Mouse (Mus musculus) brain, embryonic 14.5 days (tissue): ENCODE measurements around the gene Tapbp. TPM values are rescaled to one million over a fixed set of nuclear protein-coding genes. Genes with fewer than 3 reads are reported as not detected.

Source experiments
- DNase-seq: peaks from one replicate; pipeline ENCODE4 v3.0.0-alpha.2; 2011; ENCODE audit warnings: low read depth
- CTCF ChIP-seq: fragments of 200-500 bp; IDR thresholded peaks from 2 replicates; pipeline ENCODE4 v1.5.1; 2012; ENCODE audit warnings: inconsistent platforms, mild to moderate bottlenecking, moderate library complexity, borderline replicate concordance; ENCODE audit not compliant: insufficient read depth, insufficient read length; ENCODE audit errors: extremely low read depth
- POLR2A ChIP-seq: fragments of 200-500 bp; IDR thresholded peaks from 2 replicates; pipeline ENCODE4 v1.6.1; 2012; ENCODE audit warnings: mild to moderate bottlenecking, inconsistent platforms, borderline replicate concordance; ENCODE audit not compliant: poor library complexity, insufficient read depth, insufficient read length, severe bottlenecking; ENCODE audit errors: extremely low read depth
- polyA plus RNA-seq: library from polyadenylated mRNA; depleted of rRNA; stranded (reverse); fragments of >200 nt; gene quantifications from 2 replicates; pipeline ENCODE4 v1.2.3, GENCODE M21; 2012

The Tapbp gene
- polyA plus RNA-seq, 1 experiment: 22.8 TPM

- TF ChIP-seq CTCF (no peak), POLR2A (no peak)
- DNase-seq: no peak
These were observed 39.2 kb downstream of the Tapbp start for GRCm38 (mm10) chr17:33954646-33955554.

DNA sequence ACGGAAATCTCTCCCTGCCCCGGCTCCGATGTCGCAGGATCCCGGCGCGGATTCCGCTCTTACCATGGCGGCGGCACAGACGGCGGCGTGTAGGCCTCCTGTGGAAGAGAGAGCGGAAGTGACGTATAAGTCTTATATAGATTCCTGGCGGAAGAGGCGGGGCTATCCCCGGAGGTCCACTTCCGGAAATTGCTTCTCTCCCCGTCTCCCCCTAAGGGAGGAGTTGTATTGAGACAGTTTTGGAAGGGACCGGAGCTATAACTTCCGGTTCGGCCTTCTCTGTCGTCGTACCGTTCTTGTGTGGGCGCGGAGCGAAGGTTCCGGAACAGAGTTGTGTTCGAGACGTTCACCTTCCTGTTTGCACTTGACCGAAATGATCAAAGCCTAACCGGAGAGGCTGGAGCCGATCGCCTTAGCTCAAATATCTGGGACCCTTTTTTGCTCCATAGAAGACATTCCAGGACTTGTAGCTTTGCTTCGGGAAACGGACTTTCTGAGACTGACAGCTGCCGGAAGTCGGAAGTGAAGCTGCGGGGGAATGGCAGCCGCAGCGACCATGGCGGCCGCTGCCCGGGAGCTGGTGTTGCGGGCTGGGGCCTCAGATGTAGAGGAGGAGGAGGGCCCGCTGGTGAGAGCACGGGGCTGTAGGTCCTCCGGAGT is 40.0 kb downstream of the Tapbp start, which contains the start of the genes Vps52 and Rps18:
Gene Vps52 (plus strand): TSS at position 258 of the 660 bp plus-strand sequence.
Gene Rps18 (minus strand): TSS at position 447 of the 660 bp plus-strand sequence.
- peak; percentile 99 for DNase-seq
- 0 out of 2 replicates have a peak, but pooled peaks have one; percentile 25 for TF ChIP-seq CTCF
- TF ChIP-seq POLR2A: peak; percentile 83; the same call in 1 of the 2 replicates

- no peak for DNase-seq
These were observed 40.6 kb downstream of the Tapbp start for GRCm38 (mm10) chr17:33956336-33956735.

GRCm38 (mm10) chr17:33957493-33957892 is 41.8 kb downstream of the Tapbp start:
- TF ChIP-seq POLR2A (no peak), CTCF (no peak)
- DNase-seq: no peak

More at GRCm38 (mm10) chr17:33956336-33956735, 40.6 kb downstream of the Tapbp start:
- TF ChIP-seq POLR2A: no peak
- TF ChIP-seq CTCF: no peak

DNA sequence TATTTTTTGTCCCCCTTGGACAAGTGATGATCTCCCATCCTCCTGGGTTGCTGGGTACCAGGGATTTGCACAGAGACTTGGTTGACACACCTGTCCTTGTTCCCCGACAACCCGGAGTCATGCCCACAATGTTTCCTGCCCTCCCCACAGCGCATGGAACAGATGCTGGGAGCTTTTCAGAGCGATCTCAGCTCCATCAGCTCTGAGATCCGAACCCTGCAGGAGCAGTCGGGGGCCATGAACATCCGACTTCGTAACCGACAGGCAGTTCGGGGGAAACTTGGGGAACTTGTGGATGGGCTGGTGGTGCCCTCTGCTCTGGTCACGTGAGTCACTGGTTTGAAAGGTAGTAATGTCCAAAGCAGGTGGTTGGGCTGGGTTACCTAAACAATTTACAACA is 42.8 kb downstream of the Tapbp start:
- TF ChIP-seq CTCF (no peak), POLR2A (no peak)
- no peak for DNase-seq

DNA sequence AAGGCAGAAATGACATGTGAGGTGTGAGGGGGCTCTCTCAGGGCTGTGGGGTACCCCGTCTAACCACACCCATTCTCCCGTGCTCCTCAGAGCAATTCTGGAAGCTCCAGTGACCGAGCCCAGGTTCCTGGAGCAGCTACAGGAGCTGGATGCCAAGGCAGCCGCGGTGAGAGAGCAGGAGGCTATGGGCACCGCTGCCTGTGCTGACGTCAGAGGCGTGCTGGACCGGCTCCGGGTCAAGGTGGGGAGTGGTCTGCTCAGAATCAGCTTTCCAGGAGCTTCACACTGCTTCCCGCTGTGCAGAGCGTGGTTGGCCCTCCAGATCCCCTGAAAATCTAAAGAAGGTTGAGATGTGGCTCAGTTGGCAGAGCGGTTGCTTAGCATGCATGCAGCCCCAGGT is 43.4 kb downstream of the Tapbp start:
- no peak for TF ChIP-seq CTCF
- no peak for TF ChIP-seq POLR2A
- DNase-seq: no peak

DNA sequence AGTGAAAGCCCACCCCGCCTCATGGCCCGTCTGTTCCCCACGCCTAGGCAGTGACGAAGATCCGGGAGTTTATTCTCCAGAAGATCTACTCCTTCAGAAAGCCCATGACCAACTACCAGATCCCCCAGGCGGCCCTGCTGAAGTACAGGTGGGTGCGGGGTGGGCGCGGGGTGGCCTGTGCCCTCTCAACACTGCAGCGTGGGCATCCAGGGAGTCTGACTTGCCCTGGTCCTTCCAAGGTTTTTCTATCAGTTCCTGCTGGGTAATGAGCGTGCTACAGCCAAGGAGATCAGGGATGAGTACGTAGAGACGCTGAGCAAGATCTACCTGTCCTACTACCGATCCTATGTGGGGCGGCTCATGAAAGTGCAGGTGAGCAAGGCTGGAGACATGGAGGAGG is 44.2 kb downstream of the Tapbp start:
- TF ChIP-seq CTCF (no peak), POLR2A (no peak)
- DNase-seq: no peak

DNA sequence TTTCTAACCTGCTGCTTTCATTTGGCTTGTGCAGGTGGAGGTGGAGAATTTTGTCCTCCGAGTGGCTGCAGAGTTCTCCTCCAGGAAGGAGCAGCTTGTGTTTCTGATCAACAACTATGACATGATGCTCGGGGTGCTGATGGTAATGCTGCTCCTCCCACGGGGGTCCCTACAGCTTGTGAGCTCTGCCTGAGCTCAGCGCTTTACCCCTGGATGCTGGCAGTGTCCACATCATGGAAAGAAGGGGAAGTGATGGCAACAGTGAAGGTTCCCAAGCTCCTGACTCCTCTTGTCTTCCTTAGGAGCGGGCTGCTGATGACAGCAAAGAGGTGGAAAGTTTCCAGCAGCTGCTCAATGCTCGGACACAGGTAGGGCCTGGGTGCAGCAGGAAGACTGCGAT is 47.2 kb downstream of the Tapbp start:
- no peak for DNase-seq
- TF ChIP-seq POLR2A (no peak), CTCF (no peak)

DNA sequence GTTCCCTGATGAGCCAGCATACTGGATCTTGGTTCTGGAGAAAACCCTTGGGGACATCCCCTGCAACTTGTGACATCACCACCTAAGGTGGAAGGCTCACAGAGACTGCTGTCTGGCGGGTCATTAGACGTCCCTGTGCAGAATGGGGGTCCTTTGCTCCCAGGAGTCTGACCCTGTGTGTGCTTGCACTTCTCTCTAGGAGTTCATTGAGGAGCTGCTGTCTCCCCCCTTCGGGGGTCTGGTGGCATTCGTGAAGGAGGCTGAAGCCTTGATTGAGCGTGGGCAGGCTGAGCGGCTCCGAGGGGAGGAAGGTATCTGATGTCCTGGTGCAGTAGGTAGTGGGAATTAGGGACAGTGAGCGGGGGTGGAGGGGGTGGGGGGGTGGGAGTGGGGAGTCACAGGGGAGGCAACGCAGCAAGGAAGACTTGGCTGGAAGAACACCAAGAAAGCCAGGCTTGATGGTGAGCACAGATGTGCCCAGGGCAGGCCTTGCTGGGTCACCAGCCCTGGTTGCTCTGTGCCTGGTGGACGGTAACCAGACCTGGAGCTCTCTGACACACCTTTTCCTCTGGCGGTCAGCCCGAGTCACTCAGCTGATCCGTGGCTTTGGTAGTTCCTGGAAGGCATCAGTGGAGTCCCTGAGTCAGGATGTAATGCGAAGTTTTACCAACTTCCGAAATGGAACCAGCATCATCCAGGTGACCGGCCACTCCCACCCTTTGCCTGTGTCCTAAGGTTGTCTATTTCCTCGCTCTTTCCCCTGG is 49.6 kb downstream of the Tapbp start:
- TF ChIP-seq CTCF (no peak), POLR2A (no peak)
- no peak for DNase-seq

- TF ChIP-seq POLR2A (no peak), CTCF (no peak)
- no peak for DNase-seq
These were observed 50.3 kb downstream of the Tapbp start for GRCm38 (mm10) chr17:33965846-33966550.
